Mouse (Mus musculus) midbrain, embryonic 15.5 days (tissue): ENCODE data around the gene Oas1d. TPM values are rescaled to one million over a fixed set of nuclear protein-coding genes. Genes with fewer than 3 reads are reported as not detected.

Experiments
- ATAC-seq: fragments of 200-750 bp; cut with Nextera tagmentation; replicated peaks from 2 replicates; pipeline ENCODE4 v1.8.0; 2017; ENCODE audit warnings: moderate TSS enrichment
- H3K27ac ChIP-seq: fragments of 300-500 bp; sonication (generic); 2 replicates; pipeline ENCODE4 v1.5.1; 2015; ENCODE audit warnings: mild to moderate bottlenecking, inconsistent platforms
- H3K27me3 ChIP-seq: fragments of 300-500 bp; sonication (generic); replicated peaks from 2 replicates; pipeline ENCODE4 v1.6.1; 2015; ENCODE audit warnings: inconsistent platforms
- H3K36me3 ChIP-seq: fragments of 300-500 bp; sonication (generic); replicated peaks from 2 replicates; pipeline ENCODE4 v1.6.1; 2015; ENCODE audit warnings: inconsistent platforms
- H3K4me1 ChIP-seq: fragments of 300-500 bp; sonication (generic); 2 replicates; pipeline ENCODE4 v1.6.1; 2015; ENCODE audit warnings: inconsistent platforms
- H3K4me2 ChIP-seq: fragments of 300-500 bp; sonication (generic); 2 replicates; pipeline ENCODE4 v1.6.1; 2015; ENCODE audit warnings: inconsistent platforms, mild to moderate bottlenecking, moderate library complexity
- H3K4me3 ChIP-seq: fragments of 300-500 bp; sonication (generic); 2 replicates; pipeline ENCODE4 v1.5.1; 2015; ENCODE audit warnings: mild to moderate bottlenecking, inconsistent platforms
- H3K9ac ChIP-seq: fragments of 300-500 bp; sonication (generic); 2 replicates; pipeline ENCODE4 v1.6.1; 2015; ENCODE audit warnings: mild to moderate bottlenecking, inconsistent platforms
- H3K9me3 ChIP-seq: fragments of 300-500 bp; sonication (generic); 2 replicates; pipeline ENCODE4 v1.6.1; 2016; ENCODE audit warnings: inconsistent platforms
- WGBS: fragments of 180-500 bp; shearing (Covaris S2); methylation state at CpG from one replicate; pipeline ENCODE4 v1.1.7; 2015; ENCODE audit warnings: mixed read lengths; 5-methylcytosine and 5-hydroxymethylcytosine counted together
- polyA plus RNA-seq: library from polyadenylated mRNA; unstranded; fragments of >200 nt; fragmentation: Nextera tagmentation; extraction: Ambion mirVana; gene quantifications from 2 replicates; pipeline ENCODE4 v1.2.1, GENCODE M21; 2015

Oas1d gene
- polyA plus RNA-seq, 1 experiment from 2014 or later = 0.13 TPM

- ATAC-seq = no peak
- Histone ChIP-seq H3K27me3 (no peaks in the 10 kb centered on the region; the same call in 1 of the 2 replicates), H3K27ac (no peak overlapping the region), H3K4me1 (no peaks in the 10 kb centered on the region), H3K36me3 (no peaks in the 10 kb centered on the region; the same call in 1 of the 2 replicates), H3K4me3 (no peak overlapping the region), H3K9me3 (no peaks in the 10 kb centered on the region), H3K4me2 (no peak overlapping the region), H3K9ac (no peak overlapping the region)
- 16% methylated on average over 5 of the region's 5 CpGs for WGBS
These were observed 39.6 kb downstream of the Oas1d start for GRCm38 (mm10) chr5:120953974-120954373.

- Histone ChIP-seq H3K4me2 (no peak overlapping the region), H3K27me3 (no peaks in the 10 kb centered on the region), H3K9me3 (no peaks in the 10 kb centered on the region), H3K27ac (no peak overlapping the region), H3K36me3 (no peaks in the 10 kb centered on the region; the same call in 1 of the 2 replicates), H3K4me3 (no peak overlapping the region), H3K9ac (no peak overlapping the region), H3K4me1 (no peaks in the 10 kb centered on the region)
- no peak for ATAC-seq
- WGBS = 55% methylated on average over 4 of the region's 4 CpGs
These were observed 46.7 kb downstream of the Oas1d start for GRCm38 (mm10) chr5:120961004-120961403.

- Histone ChIP-seq H3K4me2 (no peak overlapping the region), H3K4me1 (no peaks in the 10 kb centered on the region), H3K36me3 (no peaks in the 10 kb centered on the region), H3K9me3 (no peaks in the 10 kb centered on the region), H3K4me3 (no peak overlapping the region), H3K27ac (no peak overlapping the region), H3K9ac (no peak overlapping the region), H3K27me3 (no peaks in the 10 kb centered on the region; the same call in 1 of the 2 replicates)
- ATAC-seq = no peak
- WGBS = 85% methylated on average over 4 of the region's 4 CpGs
These were observed 51.8 kb downstream of the Oas1d start for GRCm38 (mm10) chr5:120966156-120966555.

- Histone ChIP-seq H3K4me1 (no peaks in the 10 kb centered on the region), H3K9me3 (no peaks in the 10 kb centered on the region), H3K4me3 (no peak overlapping the region), H3K9ac (no peak overlapping the region), H3K27ac (no peak overlapping the region), H3K36me3 (no peaks in the 10 kb centered on the region), H3K4me2 (no peak overlapping the region), H3K27me3 (no peaks in the 10 kb centered on the region; the same call in 1 of the 2 replicates)
- no peak for ATAC-seq
- WGBS = 89% methylated on average over 8 of the region's 8 CpGs
These were observed 52.6 kb downstream of the Oas1d start for GRCm38 (mm10) chr5:120966894-120967293.

GRCm38 (mm10) chr5:120967355-120968133 lies 53.2 kb downstream of the Oas1d start:
- no peak for ATAC-seq
- Histone ChIP-seq H3K4me2 (no peak overlapping the region), H3K4me3 (no peak overlapping the region), H3K36me3 (no peaks in the 10 kb centered on the region), H3K27me3 (no peaks in the 10 kb centered on the region; the same call in 1 of the 2 replicates), H3K4me1 (no peaks in the 10 kb centered on the region), H3K27ac (no peak overlapping the region), H3K9me3 (no peaks in the 10 kb centered on the region), H3K9ac (no peak overlapping the region)
- 78% methylated on average over 13 of the region's 13 CpGs for WGBS

GRCm38 (mm10) chr5:120968134-120968532 lies 53.8 kb downstream of the Oas1d start:
- WGBS = 66% methylated on average over 4 of the region's 4 CpGs
- H3K4me2 ChIP-seq = no peak overlapping the region
- no peak overlapping the region for H3K4me3 ChIP-seq
- H3K4me1 ChIP-seq = no peaks in the 10 kb centered on the region
- no peaks in the 10 kb centered on the region for H3K36me3 ChIP-seq
- H3K27me3 ChIP-seq = no peaks in the 10 kb centered on the region; the same call in 1 of the 2 replicates
- no peaks in the 10 kb centered on the region for H3K9me3 ChIP-seq
- H3K27ac ChIP-seq = no peak overlapping the region
- ATAC-seq = no peak
- H3K9ac ChIP-seq = no peak overlapping the region

- Histone ChIP-seq H3K4me3 (no peak overlapping the region), H3K9ac (no peak overlapping the region), H3K4me1 (no peaks in the 10 kb centered on the region), H3K27me3 (no peaks in the 10 kb centered on the region; the same call in 1 of the 2 replicates), H3K36me3 (no peaks in the 10 kb centered on the region), H3K4me2 (no peak overlapping the region), H3K27ac (no peak overlapping the region), H3K9me3 (no peaks in the 10 kb centered on the region)
- no peak for ATAC-seq
- WGBS = 86% methylated on average over 8 of the region's 8 CpGs
These were observed 54.5 kb downstream of the Oas1d start for GRCm38 (mm10) chr5:120968799-120969198.

- 27% methylated on average over 4 of the region's 4 CpGs for WGBS
- no peak for ATAC-seq
- Histone ChIP-seq H3K9ac (no peak overlapping the region), H3K27ac (no peak overlapping the region), H3K4me2 (no peak overlapping the region), H3K36me3 (no peaks in the 10 kb centered on the region), H3K4me1 (no peaks in the 10 kb centered on the region), H3K4me3 (no peak overlapping the region), H3K9me3 (no peaks in the 10 kb centered on the region), H3K27me3 (no peaks in the 10 kb centered on the region; the same call in 1 of the 2 replicates)
These were observed 55.4 kb downstream of the Oas1d start for GRCm38 (mm10) chr5:120969703-120970102.

Other genes with a start within 250 kb of the Oas1d start
- gene Dtx1, start 202.6 kb upstream of the Oas1d start, polyA plus RNA-seq = 64.5 and 68.9 TPM in 2 replicates
- 0.43 and 0.59 TPM in 2 replicates for gene Oas2, start 164.7 kb upstream of the Oas1d start, polyA plus RNA-seq
- 0.81 and 1.0 TPM in 2 replicates for gene Oas3, start 136.9 kb upstream of the Oas1d start, polyA plus RNA-seq
- 0.23 and 0.28 TPM in 2 replicates for gene Oas1e, start 119.0 kb upstream of the Oas1d start, polyA plus RNA-seq
- gene Oas1c, start 102.0 kb upstream of the Oas1d start, polyA plus RNA-seq = 0.31 and 0.41 TPM in 2 replicates
- not detected in 2 replicates for gene Oas1f, start 67.2 kb upstream of the Oas1d start, polyA plus RNA-seq
- gene Oas1h, start 53.1 kb upstream of the Oas1d start, polyA plus RNA-seq = not detected in 2 replicates
- 0.23 and 0.55 TPM in 2 replicates for gene Oas1g, start 26.9 kb upstream of the Oas1d start, polyA plus RNA-seq
- 0.92 and 1.3 TPM in 2 replicates for gene Oas1a, start 7.0 kb upstream of the Oas1d start, polyA plus RNA-seq
- gene Rph3a, start 95.6 kb downstream of the Oas1d start, polyA plus RNA-seq = 27.9 and 30.7 TPM in 2 replicates